Mouse (Mus musculus) spleen, adult 2 months (tissue): ENCODE results near the gene Atp7b.

Experiments used
- CTCF ChIP-seq: fragments of 200-500 bp; IDR thresholded peaks from 2 replicates; pipeline ENCODE4 v1.5.1; 2011; ENCODE audit warnings: mild to moderate bottlenecking, inconsistent platforms; ENCODE audit not compliant: insufficient read depth, insufficient read length, insufficient replicate concordance; ENCODE audit errors: extremely low read depth
- POLR2A ChIP-seq: fragments of 200-500 bp; IDR thresholded peaks from 2 replicates; pipeline ENCODE4 v1.6.1; 2011; ENCODE audit warnings: low read depth, low read length, inconsistent platforms

DNA sequence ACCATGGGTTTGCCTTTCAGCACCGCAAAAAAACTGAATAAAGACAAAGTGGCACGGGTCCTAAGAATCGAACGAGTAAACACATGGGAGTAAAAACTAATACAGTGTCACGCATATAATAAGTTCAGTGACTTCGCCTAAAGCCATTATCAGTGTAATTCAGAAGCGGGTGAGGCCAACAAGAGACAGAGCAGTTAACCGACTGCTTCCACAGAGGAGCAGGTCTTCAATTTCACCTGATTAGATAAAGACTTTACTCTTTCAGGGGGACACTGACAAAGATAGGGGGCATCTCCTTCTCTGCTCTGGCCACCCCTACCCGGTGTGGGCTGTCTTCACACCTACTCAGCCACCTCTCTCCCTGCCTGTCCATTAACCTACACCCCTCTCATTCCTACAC is 1.7 kb downstream of the Atp7b start:
- no peak for TF ChIP-seq CTCF
- no peak for TF ChIP-seq POLR2A
